Mouse (Mus musculus): ENCODE measurements around the gene Nenf. TPM values are rescaled to one million over a fixed set of nuclear protein-coding genes. Genes with fewer than 3 reads are reported as not detected.

Gene Nenf
- 155 and 168 TPM in 2 replicates for polyA plus RNA-seq (2012; rRNA removed)

DNA sequence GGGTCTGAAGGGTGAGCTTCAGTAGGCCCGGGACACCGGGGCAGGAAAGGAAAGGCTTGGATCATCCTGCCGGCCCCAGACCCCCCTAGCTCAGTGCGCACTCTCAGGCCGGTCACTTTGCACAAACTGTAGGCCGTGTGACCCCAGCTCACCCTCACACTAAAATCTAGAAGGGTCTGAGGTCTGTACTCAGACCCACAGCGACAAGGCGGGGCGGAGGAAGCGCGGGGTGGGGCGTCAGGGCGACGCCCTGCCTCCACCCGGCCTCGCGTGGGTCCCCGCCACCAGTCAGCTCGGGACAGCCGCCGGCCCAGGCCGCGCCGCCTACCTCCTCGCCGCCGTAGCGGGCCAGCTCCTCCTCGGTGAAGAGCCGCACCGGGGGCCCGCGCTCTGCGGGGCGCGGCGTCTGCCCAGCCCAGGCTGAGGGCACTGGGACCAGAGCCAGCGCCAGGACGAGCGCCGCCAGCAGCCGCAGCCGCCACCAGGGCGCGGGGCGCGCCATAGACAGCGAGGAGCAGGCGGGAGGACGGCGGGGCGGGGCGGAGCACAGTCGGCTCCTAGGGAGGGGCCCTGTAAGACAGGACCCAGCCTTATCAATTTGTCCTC lies at the start of gene Nenf:
TSS of gene Nenf (minus strand) at position 604 of the 606 bp plus-strand sequence.
- DNase-seq (ENCODE audit: extremely low spot score in 1 of 2, low spot score in 1 of 2) = peak in 1 of 2 experiments; percentile 67

DNA sequence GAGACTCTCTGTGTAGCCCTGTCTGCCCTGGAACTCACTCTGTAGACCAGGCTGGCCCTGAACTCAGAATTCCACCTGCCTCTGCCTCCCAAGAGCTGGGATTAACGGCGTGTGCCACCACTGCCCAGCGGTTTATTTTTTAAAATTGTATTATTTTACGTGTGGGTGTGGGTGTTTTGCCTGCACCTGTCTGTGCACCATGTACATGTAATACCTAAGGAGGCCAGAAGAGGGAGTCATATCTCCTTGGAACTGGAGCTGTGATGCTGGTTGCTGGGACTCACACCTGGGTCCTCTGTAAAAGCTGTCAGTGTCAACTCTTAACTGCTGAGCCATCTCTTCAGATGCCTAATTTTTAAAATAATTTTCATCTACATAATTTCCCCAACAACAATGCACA lies 46.5 kb upstream of the Nenf start:
- peak in 1 of 2 experiments; percentile 59 for DNase-seq (ENCODE audit: extremely low spot score in 1 of 2, low spot score in 1 of 2)

DNA sequence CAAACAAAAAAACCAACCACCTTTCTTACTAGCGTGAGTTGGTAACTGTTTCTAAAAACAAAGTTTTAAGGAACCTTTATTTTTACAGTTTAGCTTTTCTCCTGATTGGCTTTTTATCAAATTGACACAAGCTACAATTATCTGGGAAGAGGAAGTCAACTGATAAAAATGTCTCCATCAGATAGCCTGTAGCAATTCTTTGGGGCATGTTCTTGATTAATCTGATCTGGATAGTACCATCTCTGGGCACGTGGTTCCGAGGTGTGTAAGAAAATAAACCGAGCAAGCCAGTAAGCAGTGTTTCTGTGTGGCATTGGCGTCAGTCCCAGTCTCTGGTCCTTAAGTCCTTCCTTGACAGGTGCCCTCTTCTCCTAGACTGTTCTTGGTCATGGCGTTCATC lies 44.4 kb upstream of the Nenf start:
- no peak for DNase-seq (ENCODE audit: extremely low spot score in 1 of 2, low spot score in 1 of 2)

DNA sequence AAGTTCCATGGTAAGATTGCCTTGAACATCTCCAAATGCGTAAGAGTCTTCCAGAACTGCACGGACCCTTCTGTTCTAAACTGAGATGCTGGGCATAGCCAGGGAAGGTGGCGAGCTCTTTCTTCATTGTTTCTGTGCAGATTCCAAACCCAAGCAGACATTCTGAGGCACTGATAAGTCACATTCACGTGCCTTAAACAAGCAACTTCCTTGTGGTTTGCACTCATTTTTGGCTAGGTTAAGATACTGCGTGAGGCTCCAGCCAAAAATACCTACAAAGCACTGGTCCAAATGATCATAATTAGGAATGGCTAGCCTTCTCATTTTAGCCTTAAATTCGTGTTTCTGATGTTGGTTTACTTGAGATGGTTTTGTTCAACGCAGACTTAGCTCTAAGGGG lies 41.5 kb upstream of the Nenf start:
- DNase-seq (ENCODE audit: extremely low spot score in 1 of 2, low spot score in 1 of 2) = no peak

DNA sequence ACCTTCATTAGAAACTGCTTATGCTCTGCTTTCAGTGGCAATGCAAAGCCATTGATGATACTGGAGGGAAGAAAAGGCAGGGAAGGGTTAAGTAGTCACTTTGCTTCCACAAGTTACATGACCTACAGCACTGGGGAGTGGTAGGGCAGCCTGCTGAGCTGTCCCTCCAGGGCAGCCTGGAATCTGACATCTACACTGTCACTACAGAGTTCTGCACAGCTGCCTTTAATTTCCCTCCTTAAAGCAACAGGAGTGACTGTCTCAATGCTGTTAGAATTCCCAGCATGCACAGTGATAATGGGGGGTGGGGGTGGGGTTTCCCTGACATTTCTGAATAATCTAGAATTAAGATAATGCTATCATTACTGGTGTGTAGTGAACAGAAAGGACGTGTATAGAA lies 38.9 kb upstream of the Nenf start:
- no peak for DNase-seq (ENCODE audit: extremely low spot score in 1 of 2, low spot score in 1 of 2)

DNA sequence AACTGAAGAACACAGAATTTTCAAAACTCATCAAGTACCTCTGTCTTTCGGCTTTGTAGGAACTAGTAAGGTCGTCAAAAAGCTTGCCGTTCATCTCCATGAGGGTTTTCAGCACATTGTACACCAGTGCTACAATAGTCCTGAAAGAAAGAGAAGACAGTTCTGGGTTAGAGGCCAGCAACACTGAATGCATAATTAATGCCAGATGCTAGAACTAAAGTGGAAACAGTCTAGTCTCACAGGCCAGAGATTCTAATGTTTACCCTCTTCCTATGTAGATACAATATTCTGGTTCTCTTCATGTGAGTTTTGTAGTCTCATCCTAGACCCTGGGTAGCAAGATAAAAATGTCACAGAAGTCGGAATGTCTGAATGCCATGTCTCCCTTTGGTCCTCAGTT lies 35.8 kb upstream of the Nenf start:
- no peak for DNase-seq (ENCODE audit: extremely low spot score in 1 of 2, low spot score in 1 of 2)

DNA sequence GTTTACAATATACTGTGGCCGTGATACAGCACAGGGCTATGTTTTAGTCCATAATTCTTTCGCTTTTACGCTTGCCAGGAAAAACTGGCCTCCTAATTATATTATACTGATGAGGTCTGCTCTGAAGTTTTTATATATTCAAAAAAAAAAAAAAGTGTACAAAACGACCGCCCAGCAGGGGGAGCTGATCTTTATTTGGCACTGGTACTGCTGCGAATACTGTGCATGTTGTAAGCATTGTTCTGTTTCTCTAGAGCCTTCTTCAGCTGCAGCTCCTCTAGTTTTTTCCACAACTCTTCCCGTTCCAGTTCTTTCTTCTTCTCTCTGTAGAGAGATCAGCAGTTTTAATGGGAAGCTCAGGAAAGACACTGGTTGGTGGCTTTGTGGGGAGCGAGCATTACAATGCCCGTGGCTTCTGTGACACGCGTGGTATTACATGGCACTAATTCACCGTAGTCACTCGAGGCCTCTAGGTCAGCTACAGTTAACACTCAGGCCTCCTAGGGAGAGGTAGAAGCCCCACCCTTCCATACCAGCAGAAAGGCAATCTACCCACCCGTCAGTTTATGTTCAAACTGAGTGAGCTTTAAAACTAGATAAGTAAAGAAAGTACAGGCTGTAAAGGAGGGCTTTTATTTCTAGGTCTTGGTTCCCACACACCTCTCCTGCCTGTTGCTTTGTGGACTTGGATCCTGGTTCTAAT lies 34.9 kb upstream of the Nenf start:
- DNase-seq (ENCODE audit: extremely low spot score in 1 of 2, low spot score in 1 of 2) = peak in 1 of 2 experiments; percentile 70

DNA sequence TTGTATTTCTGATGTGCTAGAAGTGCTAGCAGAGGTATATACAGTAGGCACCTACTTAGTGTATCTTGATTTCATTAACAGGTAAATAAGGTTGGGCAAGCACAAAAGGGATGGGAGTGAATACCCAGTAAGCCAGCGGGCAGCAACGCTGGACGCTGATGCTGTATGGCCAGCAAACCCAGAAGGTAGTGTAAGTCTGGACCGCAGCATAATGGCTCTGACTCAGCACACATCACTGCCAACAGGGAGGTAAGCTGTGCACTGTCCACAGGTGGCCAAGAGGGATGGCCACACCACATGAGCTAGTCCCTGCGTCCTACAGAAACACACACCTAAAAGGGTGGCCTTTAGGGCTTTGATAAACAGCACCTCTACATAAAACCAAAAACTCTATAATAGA lies 32.4 kb upstream of the Nenf start:
- DNase-seq (ENCODE audit: extremely low spot score in 1 of 2, low spot score in 1 of 2) = no peak

DNA sequence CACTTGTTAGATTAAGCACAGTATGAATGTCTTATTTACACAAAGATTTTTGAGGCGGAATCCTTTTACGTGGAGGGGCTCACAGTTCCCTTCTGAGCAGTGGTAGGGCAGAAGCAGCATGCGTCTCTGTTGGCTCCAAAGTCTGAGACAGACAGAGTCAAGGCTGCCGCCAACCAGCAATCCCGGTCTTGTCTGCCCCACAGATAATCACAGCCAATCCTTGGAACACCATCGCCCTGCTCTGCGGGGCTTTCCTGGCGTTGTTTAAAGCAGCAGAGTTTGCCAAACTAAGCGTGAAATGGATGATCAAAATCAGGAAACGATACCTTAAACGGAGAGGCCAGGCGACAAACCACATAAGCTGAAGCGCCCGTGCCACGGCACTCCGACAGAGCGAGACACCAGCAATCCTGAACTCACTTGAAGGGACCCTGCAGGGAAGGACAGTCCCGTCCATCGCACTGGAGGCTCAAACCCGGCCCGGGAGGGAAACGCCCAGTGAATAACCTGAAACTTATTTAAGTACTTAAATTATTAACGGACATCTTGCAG lies 31.6 kb upstream of the Nenf start:
- no peak for DNase-seq (ENCODE audit: extremely low spot score in 1 of 2, low spot score in 1 of 2)

DNA sequence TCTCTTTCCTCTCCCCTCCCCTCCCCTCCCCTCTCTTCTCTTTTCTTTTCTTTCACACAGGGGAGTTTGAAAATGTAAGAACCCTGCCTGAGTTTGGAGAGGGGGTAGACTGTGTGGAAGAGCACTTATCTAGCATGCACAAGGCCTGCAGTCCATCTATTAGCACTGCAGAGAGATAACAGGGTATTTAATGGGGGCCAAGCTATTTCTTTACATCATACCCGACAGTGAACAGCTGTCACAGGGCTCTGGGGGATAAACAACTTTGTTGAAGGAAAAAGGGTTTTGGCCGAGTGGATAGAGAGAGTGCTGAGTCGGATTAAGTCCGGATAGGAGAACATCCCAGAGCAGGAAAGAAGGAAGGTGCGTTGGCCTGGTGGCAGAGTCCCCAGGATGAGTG lies 31.0 kb upstream of the Nenf start:
- no peak for DNase-seq (ENCODE audit: extremely low spot score in 1 of 2, low spot score in 1 of 2)

DNA sequence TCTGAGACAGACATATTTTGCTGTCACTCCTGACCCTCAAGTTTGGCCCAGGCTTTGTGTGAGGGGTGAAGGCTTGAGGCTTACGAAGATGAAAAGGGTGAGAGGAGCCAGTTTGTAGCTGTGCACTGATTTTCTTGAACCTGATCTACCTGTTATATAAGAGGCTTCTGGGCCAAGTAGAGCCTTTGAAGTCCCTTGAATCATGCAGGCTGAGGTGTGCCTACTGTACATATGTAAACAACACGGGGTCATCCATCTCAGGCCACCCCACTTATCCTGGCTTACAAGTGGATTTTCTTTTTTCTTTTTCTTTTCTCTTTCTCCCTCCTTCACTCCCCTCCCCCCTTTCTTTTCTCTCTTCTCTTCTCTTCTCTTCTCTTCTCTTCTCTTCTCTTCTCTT lies 30.6 kb upstream of the Nenf start:
- DNase-seq (ENCODE audit: extremely low spot score in 1 of 2, low spot score in 1 of 2) = no peak

DNA sequence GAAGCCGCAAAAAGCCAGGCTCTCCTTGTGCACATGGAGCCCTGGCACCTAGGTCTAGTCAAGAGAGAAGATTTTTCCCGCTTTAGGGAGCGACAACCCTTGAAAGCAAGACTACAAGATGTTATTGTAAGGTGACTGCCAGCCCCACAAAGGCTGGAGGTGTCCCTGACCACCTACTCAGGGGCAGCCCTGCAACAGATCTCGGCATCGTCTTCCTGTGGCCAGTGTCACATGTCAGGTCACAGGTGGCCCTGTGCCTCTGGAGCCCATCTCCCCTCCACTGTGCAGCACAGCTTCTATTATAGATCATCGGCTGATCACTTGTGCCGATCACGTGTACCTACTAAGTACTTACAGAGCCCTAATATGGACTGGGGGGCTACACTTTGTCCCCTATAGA lies 29.6 kb upstream of the Nenf start:
- no peak for DNase-seq (ENCODE audit: extremely low spot score in 1 of 2, low spot score in 1 of 2)

DNA sequence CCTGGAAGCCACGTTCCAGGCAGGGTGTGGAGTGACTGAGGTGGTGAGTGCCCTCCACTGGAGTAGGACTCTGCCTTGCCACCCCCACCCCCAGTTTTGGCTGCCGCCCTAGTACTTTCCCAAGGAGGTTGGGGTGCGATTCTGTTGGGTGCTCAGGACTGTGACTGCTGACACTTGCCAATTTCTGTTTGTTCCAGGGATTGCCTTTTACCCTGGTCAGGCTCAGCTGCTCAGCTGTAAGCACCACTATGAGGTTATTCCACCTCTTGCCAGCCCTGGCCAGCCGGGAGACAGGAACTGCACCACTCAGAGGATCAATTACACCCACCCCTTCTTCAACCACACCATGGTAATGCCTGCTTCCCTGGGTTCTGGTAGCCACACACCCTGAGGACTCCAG lies 22.5 kb upstream of the Nenf start:
- DNase-seq (ENCODE audit: extremely low spot score in 1 of 2, low spot score in 1 of 2) = no peak

DNA sequence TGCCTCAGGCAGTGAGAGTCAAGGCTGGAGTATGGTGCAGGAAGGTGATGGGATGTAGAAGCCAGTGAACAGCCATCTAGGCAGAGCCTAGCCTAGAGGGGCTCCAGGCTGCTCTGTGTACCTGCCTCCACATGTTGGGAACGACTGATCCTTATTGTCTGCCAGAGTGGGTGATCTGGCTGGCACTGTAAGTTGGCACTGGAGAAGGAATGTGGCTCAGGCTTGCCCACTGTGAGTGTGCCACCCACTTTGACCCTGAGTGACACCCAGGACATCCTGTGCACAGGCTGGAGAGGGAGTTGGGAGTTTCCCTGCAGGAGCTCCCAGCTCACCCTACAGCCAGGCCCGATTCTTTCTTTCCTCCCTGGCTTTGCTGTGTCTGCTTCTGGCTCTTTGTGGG lies 21.9 kb upstream of the Nenf start:
- no peak for DNase-seq (ENCODE audit: extremely low spot score in 1 of 2, low spot score in 1 of 2)

DNA sequence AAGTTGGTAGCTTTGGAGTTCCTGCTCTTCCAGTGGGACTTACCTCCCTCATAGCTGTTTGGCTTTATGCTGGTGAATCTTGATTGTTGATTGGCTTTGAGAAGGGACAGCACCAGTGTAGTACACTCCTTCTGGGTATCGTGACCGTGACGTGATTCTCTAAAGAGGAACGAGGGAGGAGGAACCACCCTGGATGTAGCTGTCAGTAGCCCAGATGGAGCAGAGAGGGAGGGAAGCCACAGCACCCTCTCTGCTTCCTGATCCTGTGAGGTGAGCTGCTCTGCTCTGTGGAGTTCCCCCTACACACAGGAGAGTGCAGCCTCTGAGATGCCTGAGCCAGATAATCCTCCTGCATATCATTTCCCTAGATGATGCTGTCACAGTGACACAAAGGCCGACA lies 16.5 kb upstream of the Nenf start:
- no peak for DNase-seq (ENCODE audit: extremely low spot score in 1 of 2, low spot score in 1 of 2)

DNA sequence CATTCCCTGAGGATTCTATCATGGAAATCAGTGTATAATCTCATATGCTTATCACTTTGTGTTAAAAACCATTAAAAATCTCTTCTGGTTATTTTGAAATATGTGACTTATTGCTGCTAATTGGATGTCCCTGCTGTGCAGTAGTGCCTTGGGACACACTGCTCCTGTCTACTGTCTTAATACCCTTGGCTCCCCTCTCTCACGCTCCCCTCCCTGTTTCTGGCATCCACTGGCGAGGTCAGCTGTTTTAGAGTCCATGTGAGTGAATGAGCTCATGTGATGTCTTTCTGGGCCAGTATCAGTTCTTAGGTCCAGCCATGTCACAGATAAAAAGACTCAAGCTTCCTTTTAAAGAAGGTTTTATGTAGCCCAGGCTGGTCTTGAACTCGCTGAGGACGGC lies 12.4 kb upstream of the Nenf start:
- no peak for DNase-seq (ENCODE audit: extremely low spot score in 1 of 2, low spot score in 1 of 2)

DNA sequence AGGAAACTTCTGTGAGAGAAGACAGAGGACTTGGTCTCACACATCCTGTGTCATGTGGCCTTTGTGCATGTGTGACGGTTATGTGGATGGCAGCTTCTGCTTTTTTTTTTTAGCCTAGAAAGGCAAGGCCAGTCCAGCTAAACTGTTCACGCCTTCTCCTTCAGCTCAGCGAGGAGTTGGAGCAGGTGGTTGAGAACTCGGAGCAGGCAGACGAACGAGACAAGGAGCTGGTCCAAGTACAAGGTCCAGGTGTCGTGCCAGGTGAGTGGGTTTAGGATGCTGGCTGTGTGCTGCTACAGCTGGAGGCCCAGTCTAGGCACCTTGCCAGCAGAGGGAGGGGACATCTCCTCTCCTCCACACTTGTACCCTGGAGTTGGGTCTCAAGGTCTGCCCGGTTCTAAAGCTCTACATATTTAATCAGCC lies 10.0 kb upstream of the Nenf start:
- DNase-seq (ENCODE audit: extremely low spot score in 1 of 2, low spot score in 1 of 2) = no peak

DNA sequence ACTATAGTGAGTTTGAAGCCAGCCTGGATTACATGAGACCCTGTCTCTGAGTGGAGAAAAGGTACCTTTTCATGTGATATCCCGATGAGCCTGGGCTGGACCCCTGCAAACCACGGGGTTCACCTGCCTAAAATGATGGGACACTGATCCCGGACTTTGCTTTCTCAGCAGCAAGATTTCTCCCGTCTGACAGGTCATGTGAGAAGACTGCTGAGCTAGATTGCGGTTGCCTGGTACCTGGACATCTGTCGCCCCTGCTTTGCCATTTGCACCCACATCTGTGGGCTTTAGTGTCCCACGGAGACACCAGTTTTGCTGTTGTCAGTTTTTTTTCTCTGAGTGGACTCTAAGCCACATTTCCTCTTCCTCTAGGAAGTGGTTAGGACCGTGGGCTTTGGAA lies 9.3 kb upstream of the Nenf start:
- DNase-seq (ENCODE audit: extremely low spot score in 1 of 2, low spot score in 1 of 2) = no peak

DNA sequence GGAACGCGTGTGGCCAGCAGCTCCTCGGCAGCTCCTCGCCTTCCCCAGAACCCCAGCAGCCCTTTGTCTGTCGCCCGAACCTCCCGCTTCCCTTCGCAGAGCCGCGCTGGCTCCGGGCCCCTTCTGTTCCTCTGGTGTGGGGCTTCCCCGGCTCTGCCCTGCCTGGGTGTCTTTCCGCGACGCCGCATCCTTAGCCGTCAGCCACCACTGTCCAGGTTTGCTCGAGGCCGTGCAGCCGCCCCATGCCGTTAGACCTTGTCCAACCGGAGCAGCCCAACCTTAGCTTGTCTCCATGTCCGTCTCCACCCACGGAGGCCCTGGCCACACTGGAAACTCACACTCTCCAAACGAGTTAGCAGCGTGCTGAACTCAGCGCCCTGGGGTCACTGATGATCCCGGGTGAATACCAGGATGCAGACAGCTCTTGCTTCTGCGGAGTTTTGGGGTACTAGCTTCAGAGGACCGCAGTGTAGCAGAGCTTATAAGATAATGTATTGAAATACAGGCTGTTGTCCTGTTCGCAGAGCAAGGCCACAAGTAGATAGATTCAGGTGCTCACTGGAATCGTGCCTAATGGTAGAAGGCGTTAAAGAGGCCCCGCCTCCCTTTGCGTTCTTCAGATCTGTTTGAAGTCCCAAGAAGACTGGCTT lies 8.4 kb upstream of the Nenf start:
- DNase-seq (ENCODE audit: extremely low spot score in 1 of 2, low spot score in 1 of 2) = peak in 1 of 2 experiments; percentile 25

DNA sequence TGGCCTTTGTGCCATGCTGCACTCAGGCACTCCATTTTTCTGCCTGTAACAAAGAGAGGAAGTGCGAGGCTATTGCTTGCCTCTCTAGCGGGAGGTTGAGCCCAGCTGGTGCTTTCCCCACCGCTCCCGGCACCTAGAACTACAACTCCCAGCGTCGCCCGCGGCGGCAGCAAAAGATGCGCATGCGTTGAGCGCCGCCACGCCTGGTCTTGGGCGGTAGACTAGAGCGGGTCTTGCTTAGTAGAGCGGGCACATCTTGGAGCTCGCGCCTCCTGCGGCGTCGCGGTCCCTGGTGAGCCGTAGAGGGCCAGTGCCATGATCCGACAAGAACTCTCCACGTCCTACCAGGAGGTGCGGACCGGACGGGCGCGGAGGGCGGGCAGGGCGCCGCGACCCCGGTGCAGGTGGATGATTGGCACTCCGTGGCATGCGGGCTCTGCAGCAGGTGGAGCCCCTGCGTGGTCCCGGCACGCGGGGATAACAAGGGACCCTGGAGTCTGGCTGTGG lies 7.8 kb upstream of the Nenf start, which contains the start of gene Tmem206:
TSS of gene Tmem206 (plus strand) at position 187 of the 507 bp plus-strand sequence.
- DNase-seq (ENCODE audit: extremely low spot score in 1 of 2, low spot score in 1 of 2) = peak; percentile 81 to 97

Data from frontal cortex, adult 2 months (tissue).